Mouse (Mus musculus) midbrain, embryonic 11.5 days (tissue): Measurements from ENCODE around the gene Lifr. TPM values are rescaled to one million over a fixed set of nuclear protein-coding genes. Genes with fewer than 3 reads are reported as not detected.

ENCODE experiments used
- ATAC-seq: fragments of 200-750 bp; cut with Nextera tagmentation; 2 replicates; pipeline ENCODE4 v1.8.0; 2017; ENCODE audit warnings: moderate TSS enrichment, moderate library complexity; ENCODE audit not compliant: low FRiP score
- DNase-seq: peaks from one replicate; pipeline ENCODE4 v3.0.0; 2015; ENCODE audit warnings: low spot score; ENCODE audit errors: missing footprints
- H3K27ac ChIP-seq: fragments of 300-500 bp; sonication (generic); 2 replicates; pipeline ENCODE4 v1.5.1; 2014; ENCODE audit warnings: low read depth, low read length
- H3K27me3 ChIP-seq: fragments of 300-500 bp; sonication (generic); 2 replicates; pipeline ENCODE4 v1.6.1; 2014; ENCODE audit warnings: mild to moderate bottlenecking, low read length, moderate library complexity, mixed read lengths; ENCODE audit not compliant: control insufficient read depth, insufficient read depth
- H3K36me3 ChIP-seq: fragments of 300-500 bp; sonication (generic); 2 replicates; pipeline ENCODE4 v1.6.1; 2014; ENCODE audit warnings: mild to moderate bottlenecking, low read length, moderate library complexity, mixed read lengths; ENCODE audit not compliant: control insufficient read depth, insufficient read depth
- H3K4me1 ChIP-seq: fragments of 300-500 bp; sonication (generic); 2 replicates; pipeline ENCODE4 v1.6.1; 2014; ENCODE audit warnings: low read length; ENCODE audit not compliant: control insufficient read depth, insufficient read depth
- H3K4me2 ChIP-seq: fragments of 300-500 bp; sonication (generic); 2 replicates; pipeline ENCODE4 v1.6.1; 2014; ENCODE audit warnings: mild to moderate bottlenecking, moderate library complexity
- H3K4me3 ChIP-seq: fragments of 300-500 bp; sonication (generic); 2 replicates; pipeline ENCODE4 v1.5.1; 2014; ENCODE audit warnings: low read depth, low read length
- H3K9ac ChIP-seq: fragments of 300-500 bp; sonication (generic); 2 replicates; pipeline ENCODE4 v1.6.1; 2014; ENCODE audit warnings: low read length
- H3K9me3 ChIP-seq: fragments of 300-500 bp; sonication (generic); 2 replicates; pipeline ENCODE4 v1.6.1; 2016; ENCODE audit warnings: low read length; ENCODE audit not compliant: control insufficient read depth
- WGBS: fragments of 180-500 bp; shearing (Covaris S2); extraction: QIAGEN DNeasy Blood & Tissue Kit; methylation state at CpG from one replicate; pipeline ENCODE4 v1.1.7; 2014; 5-methylcytosine and 5-hydroxymethylcytosine counted together
- polyA plus RNA-seq: library from polyadenylated mRNA; unstranded; fragments of >200 nt; fragmentation: Nextera tagmentation; extraction: Ambion mirVana; gene quantifications from 2 replicates; pipeline ENCODE4 v1.2.1, GENCODE M21; 2014

Lifr gene
- polyA plus RNA-seq, 1 experiment from 2014 or later: 16.5 TPM

- no peak overlapping the region for H3K4me2 ChIP-seq
- no peak overlapping the region for H3K9ac ChIP-seq
- H3K4me3 ChIP-seq: no peak overlapping the region
- no peak for DNase-seq
- H3K4me1 ChIP-seq: no peaks in the 10 kb centered on the region
- H3K9me3 ChIP-seq: no peaks in the 10 kb centered on the region
- H3K36me3 ChIP-seq: no peaks in the 10 kb centered on the region
- H3K27me3 ChIP-seq: no peaks in the 10 kb centered on the region
- ATAC-seq: no peak
- 86% methylated on average over 7 of the region's 7 CpGs for WGBS
- H3K27ac ChIP-seq: no peak overlapping the region
Measured at GRCm38 (mm10) chr15:7207292-7207691, 116.9 kb downstream of the Lifr start.

DNA sequence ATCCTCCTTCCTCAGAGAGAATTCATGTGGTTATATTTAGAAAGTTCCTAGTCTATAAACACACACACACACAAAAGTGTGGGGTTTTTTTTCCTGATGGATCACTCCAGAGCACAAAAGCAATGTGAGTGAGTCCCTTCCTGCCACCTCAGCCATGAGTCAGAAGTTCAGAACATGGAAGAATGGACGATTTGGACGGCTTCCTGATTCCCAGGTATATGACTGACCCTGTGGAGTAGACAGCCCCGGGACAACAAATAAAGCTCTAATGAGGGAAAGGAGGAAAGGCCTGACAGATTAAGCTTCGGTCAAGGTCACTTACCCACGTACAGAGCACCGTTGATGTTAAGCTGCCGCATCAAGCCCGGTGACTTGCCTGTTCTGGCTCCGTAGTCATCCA, 117.8 kb downstream of the Lifr start:
- Histone ChIP-seq H3K4me3 (no peak overlapping the region), H3K9me3 (no peaks in the 10 kb centered on the region), H3K9ac (no peak overlapping the region), H3K27ac (no peak overlapping the region), H3K4me1 (no peaks in the 10 kb centered on the region), H3K4me2 (no peak overlapping the region), H3K36me3 (no peaks in the 10 kb centered on the region), H3K27me3 (no peaks in the 10 kb centered on the region)
- 88% methylated on average over 9 of the region's 9 CpGs for WGBS
- ATAC-seq (no peak), DNase-seq (peak; percentile 47)

DNA sequence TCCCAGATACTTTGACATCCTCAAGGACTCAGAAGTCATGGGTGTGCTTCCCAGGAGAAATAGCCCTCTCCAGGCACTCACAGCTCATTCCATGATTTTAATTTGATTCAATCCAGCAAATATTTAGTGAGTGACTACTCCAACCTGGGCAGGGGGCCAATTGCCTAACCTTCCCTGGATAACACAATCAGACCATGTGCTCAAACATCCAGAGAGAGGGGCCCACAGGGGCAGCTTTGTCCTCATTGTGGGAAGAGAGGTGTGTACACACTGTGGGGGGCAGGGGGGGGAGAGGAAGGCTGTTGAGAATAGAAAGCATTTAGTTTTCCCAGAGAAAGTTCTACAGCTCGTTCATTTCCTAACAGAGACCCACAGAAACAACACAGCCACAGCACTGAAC, 123.3 kb downstream of the Lifr start:
- no peak overlapping the region; the same call in 1 of the 2 replicates for H3K27ac ChIP-seq
- 59% methylated on average over 1 of the region's 1 CpGs for WGBS
- H3K4me3 ChIP-seq: no peak overlapping the region
- H3K4me1 ChIP-seq: no peaks in the 10 kb centered on the region
- no peaks in the 10 kb centered on the region for H3K27me3 ChIP-seq
- H3K4me2 ChIP-seq: no peak overlapping the region
- peak; percentile 50; the same call in 1 of the 2 replicates for ATAC-seq
- no peaks in the 10 kb centered on the region for H3K9me3 ChIP-seq
- no peaks in the 10 kb centered on the region for H3K36me3 ChIP-seq
- peak; percentile 78 for DNase-seq
- no peak overlapping the region for H3K9ac ChIP-seq

- Histone ChIP-seq H3K27me3 (no peaks in the 10 kb centered on the region), H3K27ac (no peak overlapping the region), H3K4me3 (no peak overlapping the region), H3K9ac (no peak overlapping the region), H3K4me1 (no peaks in the 10 kb centered on the region), H3K36me3 (no peaks in the 10 kb centered on the region), H3K4me2 (no peak overlapping the region), H3K9me3 (no peaks in the 10 kb centered on the region)
- WGBS: 98% methylated on average over 3 of the region's 3 CpGs
- ATAC-seq (no peak), DNase-seq (peak; percentile 80)
Measured at GRCm38 (mm10) chr15:7215845-7216244, 125.4 kb downstream of the Lifr start.

DNA sequence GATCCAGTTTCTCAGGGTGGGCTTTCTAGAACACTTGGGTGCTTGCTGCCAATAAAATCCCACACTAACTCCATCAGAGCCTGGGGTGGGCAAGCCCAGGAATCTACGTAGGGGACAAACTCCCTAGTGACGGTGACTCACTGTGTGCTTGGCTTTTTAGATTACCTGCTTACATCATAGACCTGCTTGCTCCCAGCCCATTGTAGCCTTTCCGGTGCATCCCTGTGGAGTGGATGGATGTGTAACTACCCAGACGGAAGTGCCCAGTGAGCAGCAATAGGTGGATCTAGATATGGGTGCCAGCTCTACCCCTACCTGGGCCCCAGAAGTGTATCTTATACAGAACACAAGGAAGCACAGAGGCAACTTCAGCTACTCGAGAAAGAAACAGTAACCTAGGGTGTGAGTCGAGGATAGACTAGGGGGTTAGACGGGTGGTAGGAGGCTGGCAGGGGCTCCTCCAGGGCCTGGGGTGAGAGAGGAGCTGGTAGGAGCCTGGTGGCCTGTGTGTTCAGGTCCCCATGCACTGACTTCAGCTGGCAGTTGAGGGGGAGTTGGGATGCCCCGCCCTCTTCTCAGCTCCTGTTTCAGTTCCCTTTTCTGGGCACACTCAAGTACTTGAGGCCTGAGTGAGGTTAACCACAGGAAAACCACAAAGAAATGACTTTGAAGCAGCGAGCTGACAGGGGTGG, 126.3 kb downstream of the Lifr start:
- DNase-seq: peak; percentile 17
- Histone ChIP-seq H3K36me3 (no peaks in the 10 kb centered on the region), H3K9me3 (no peaks in the 10 kb centered on the region), H3K4me1 (no peaks in the 10 kb centered on the region), H3K4me2 (no peak overlapping the region), H3K4me3 (no peak overlapping the region), H3K9ac (no peak overlapping the region), H3K27me3 (no peaks in the 10 kb centered on the region), H3K27ac (no peak overlapping the region)
- no peak for ATAC-seq
- WGBS: 84% methylated on average over 9 of the region's 9 CpGs

- WGBS: 88% methylated on average over 6 of the region's 6 CpGs
- no peaks in the 10 kb centered on the region for H3K36me3 ChIP-seq
- H3K27ac ChIP-seq: no peak overlapping the region
- DNase-seq (peak; percentile 14), ATAC-seq (no peak)
- H3K4me2 ChIP-seq: no peak overlapping the region
- H3K9me3 ChIP-seq: no peaks in the 10 kb centered on the region
- no peak overlapping the region for H3K4me3 ChIP-seq
- no peaks in the 10 kb centered on the region for H3K4me1 ChIP-seq
- H3K9ac ChIP-seq: no peak overlapping the region
- no peaks in the 10 kb centered on the region for H3K27me3 ChIP-seq
Measured at GRCm38 (mm10) chr15:7217273-7217598, 126.8 kb downstream of the Lifr start.

DNA sequence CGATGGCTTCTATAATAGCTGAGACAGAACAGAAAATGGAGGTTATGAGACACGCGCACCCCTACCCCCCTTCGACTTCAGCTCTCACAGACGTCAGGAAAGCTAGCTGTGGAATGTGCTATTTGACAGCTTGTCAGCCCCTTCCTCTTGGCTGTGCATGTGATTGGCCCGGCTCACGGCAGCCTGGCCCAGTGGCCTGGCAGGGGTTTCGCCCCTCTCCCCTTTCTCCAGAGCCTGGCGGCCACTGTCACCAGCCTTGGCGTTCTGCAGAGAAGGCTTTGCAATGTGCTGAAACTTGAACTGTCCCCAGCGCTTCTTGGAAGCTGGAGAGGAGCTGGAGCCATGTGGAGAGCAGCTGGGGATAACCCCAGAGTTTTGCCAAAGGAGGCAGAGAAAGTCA, 132.4 kb downstream of the Lifr start:
- Histone ChIP-seq H3K9ac (no peak overlapping the region), H3K27ac (no peak overlapping the region)

GRCm38 (mm10) chr15:7224151-7224775, 133.8 kb downstream of the Lifr start:
- Histone ChIP-seq H3K4me1 (no peaks in the 10 kb centered on the region), H3K9ac (no peak overlapping the region), H3K36me3 (no peaks in the 10 kb centered on the region), H3K9me3 (no peaks in the 10 kb centered on the region), H3K4me2 (no peak overlapping the region), H3K27ac (no peak overlapping the region), H3K27me3 (no peaks in the 10 kb centered on the region; the same call in 1 of the 2 replicates), H3K4me3 (no peak overlapping the region)
- DNase-seq: peak; percentile 26
- ATAC-seq: no peak
- 87% methylated on average over 12 of the region's 12 CpGs for WGBS

More for the DNA sequence above, 132.4 kb downstream of the Lifr start:
- no peaks in the 10 kb centered on the region for H3K4me1 ChIP-seq
- no peaks in the 10 kb centered on the region; the same call in 1 of the 2 replicates for H3K27me3 ChIP-seq
- no peaks in the 10 kb centered on the region for H3K9me3 ChIP-seq
- peak; percentile 43; the same call in 1 of the 2 replicates for ATAC-seq
- no peak for DNase-seq
- H3K4me3 ChIP-seq: no peak overlapping the region
- WGBS: 54% methylated on average over 11 of the region's 11 CpGs
- H3K36me3 ChIP-seq: no peaks in the 10 kb centered on the region
- H3K4me2 ChIP-seq: no peak overlapping the region

DNA sequence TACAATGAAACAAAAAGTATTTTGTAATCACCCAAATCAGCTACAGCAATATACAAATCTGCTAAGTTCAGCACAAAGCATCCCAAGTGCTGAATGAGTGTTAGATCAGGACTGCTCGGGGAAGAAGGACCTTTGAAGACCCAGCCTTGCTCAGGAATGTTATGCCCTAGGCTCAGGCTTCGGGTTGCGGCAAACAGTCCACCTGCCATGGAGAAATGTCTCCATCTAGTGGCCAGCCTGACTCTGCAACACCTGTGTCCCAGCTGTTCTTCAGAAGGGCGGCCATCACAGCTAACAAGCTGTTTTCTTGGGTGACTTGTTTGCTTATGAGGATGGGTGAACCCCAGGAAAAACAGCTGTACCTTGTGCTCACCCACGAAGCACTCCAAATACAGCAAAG, 135.8 kb downstream of the Lifr start:
- H3K4me3 ChIP-seq: no peak overlapping the region
- WGBS: 3% methylated on average over 5 of the region's 5 CpGs
- H3K9ac ChIP-seq: no peak overlapping the region
- no peaks in the 10 kb centered on the region for H3K4me1 ChIP-seq
- no peaks in the 10 kb centered on the region for H3K36me3 ChIP-seq
- no peak overlapping the region for H3K4me2 ChIP-seq
- DNase-seq: peak; percentile 92
- H3K27me3 ChIP-seq: no peaks in the 10 kb centered on the region; the same call in 1 of the 2 replicates
- no peaks in the 10 kb centered on the region for H3K9me3 ChIP-seq
- H3K27ac ChIP-seq: no peak overlapping the region
- peak; percentile 89 for ATAC-seq
